Comparison of ENCODE assay signal across 8 mouse cellular contexts in genomic region chr6:39419851-39420721, GRCm38 (mm10). TPM values are rescaled to one million over a fixed set of nuclear protein-coding genes. Genes with fewer than 3 reads are reported as not detected.
DNase-seq lines count a peak whose midpoint lies in the region; ATAC-seq lines count a peak whose summit lies in the region.

TSS of gene Mkrn1 (minus strand) at chr6:39420462.

- peak within 1 kb of the TSS; percentile 96 for H3K4me3 ChIP-seq in hindbrain, embryonic 11.5 days (ENCODE audit: low read depth, low read length)

- no peaks in the 10 kb centered on the region for H3K9me3 ChIP-seq in hindbrain, embryonic 11.5 days (ENCODE audit: control insufficient read depth, low read length)

- under 1% methylated on average over 63 of the region's 82 CpGs for WGBS in hindbrain, embryonic 11.5 days

- H3K27me3 ChIP-seq in hindbrain, embryonic 11.5 days (ENCODE audit: control insufficient read depth, insufficient read depth, low read length) = no peaks in the 10 kb centered on the region

- ATAC-seq in hindbrain, embryonic 11.5 days (ENCODE audit: low FRiP score) = peak; percentile 95

- H3K4me1 ChIP-seq in hindbrain, embryonic 11.5 days (replicated peaks; ENCODE audit: control insufficient read depth, insufficient read depth, low read length) = 0 out of 2 replicates have a peak, but pooled peaks cover 2% of the 10 kb centered on the region

- no peaks in the 10 kb centered on the region for H3K36me3 ChIP-seq in hindbrain, embryonic 11.5 days (ENCODE audit: control insufficient read depth, insufficient read depth, low read length)

- peak; percentile 75 for DNase-seq in MN1 (ENCODE audit: low spot score)
- DNase-seq in cerebellum, adult 9-10 months = peak; percentile 91
- DNase-seq in frontal cortex, adult 2 months (ENCODE audit: extremely low spot score in 1 of 2, low spot score in 1 of 2) = peak; percentile 65 to 84
- peak; percentile 86 for DNase-seq in hindbrain, embryonic 11.5 days (ENCODE audit: low spot score)
- peak; percentile 74 to 82 for DNase-seq in layer of hippocampus, postnatal 10 days (ENCODE audit: low spot score in 2 of 2)
- DNase-seq in lung, postnatal 10 days = peak; percentile 82
- DNase-seq in ovary, postnatal 36 days (ENCODE audit: low spot score) = peak; percentile 70
- peak; percentile 81 for DNase-seq in thymus, postnatal 25 days

- peak within 1 kb of the TSS; percentile 90 for H3K27ac ChIP-seq in hindbrain, embryonic 11.5 days (ENCODE audit: low read depth, low read length)

- peak within 1 kb of the TSS; percentile 93 for H3K9ac ChIP-seq in hindbrain, embryonic 11.5 days (ENCODE audit: low read depth, low read length)

- H3K4me2 ChIP-seq in hindbrain, embryonic 11.5 days (replicated peaks; ENCODE audit: low read depth, low read length) = peak within 1 kb of the TSS; percentile 54

RNA-seq across cellular contexts. Expression of gene Mkrn1, which starts in this region (rescaled TPM):
- polyA plus RNA-seq in frontal cortex, adult 2 months (2012; rRNA removed) = 102 and 108 TPM in 2 replicates
- polyA plus RNA-seq in hindbrain, embryonic 11.5 days (2014; fragmentation: Nextera tagmentation; extraction: Ambion mirVana) = 127 and 147 TPM in 2 replicates
- total RNA-seq in layer of hippocampus, postnatal 10 days (2021) = 100 to 1,000 TPM; 163 to 165 TPM

Comparison
In these comparisons a context has a peak if more than half of its experiments do, and no peak if none do; other contexts are left out.
1. Peak in every context shown above with its lines: DNase-seq, ATAC-seq, H3K4me3 ChIP-seq and H3K27ac ChIP-seq.